Mouse (Mus musculus) myocyte (in vitro differentiated cells): ENCODE data around the gene Kif4. TPM values are rescaled to one million over a fixed set of nuclear protein-coding genes. Genes with fewer than 3 reads are reported as not detected.

Experiments used
- H3K27me3 ChIP-seq: one replicate; pipeline ENCODE4 v1.6.1; 2011; ENCODE audit not compliant: control insufficient read depth, insufficient read depth, insufficient read length
- H3K36me3 ChIP-seq: one replicate; pipeline ENCODE4 v1.6.1; 2011; ENCODE audit not compliant: control insufficient read depth, insufficient read depth
- H3K4me2 ChIP-seq: one replicate; pipeline ENCODE4 v1.6.1; 2011; ENCODE audit warnings: low read depth, control low read depth
- H3K4me3 ChIP-seq: one replicate; pipeline ENCODE4 v1.5.1; 2011; ENCODE audit warnings: mild to moderate bottlenecking, control low read depth, moderate library complexity
- H3K79me2 ChIP-seq: one replicate; pipeline ENCODE4 v1.6.1; 2011; ENCODE audit not compliant: control insufficient read depth, insufficient read depth
- H3ac ChIP-seq: one replicate; pipeline ENCODE4 v1.6.1; 2011; ENCODE audit not compliant: control insufficient read depth, insufficient read length
- CEBPB ChIP-seq: IDR thresholded peaks from 2 replicates; pipeline ENCODE4 v1.6.1; 2011; ENCODE audit warnings: mild to moderate bottlenecking, moderate library complexity; ENCODE audit not compliant: poor library complexity, insufficient read depth, severe bottlenecking
- E2F4 ChIP-seq: IDR thresholded peaks from one replicate; pipeline ENCODE4 v1.6.1; 2011; ENCODE audit warnings: mild to moderate bottlenecking, control low read depth, moderate library complexity; ENCODE audit not compliant: insufficient read depth
- MAX ChIP-seq: IDR thresholded peaks from one replicate; pipeline ENCODE4 v1.6.1; 2011; ENCODE audit warnings: low read depth, mild to moderate bottlenecking, control low read depth
- MYOD1 ChIP-seq, 3 experiments: IDR thresholded peaks; one replicate each; pipeline ENCODE4 v1.6.1; 2011; ENCODE audit warnings: control low read depth in 2 of 3, low read depth in 2 of 3, mild to moderate bottlenecking in 2 of 3, moderate library complexity in 1 of 3; ENCODE audit not compliant: insufficient read length in 2 of 3, control insufficient read depth in 1 of 3
- MYOG ChIP-seq, 3 experiments: IDR thresholded peaks; one replicate each; pipeline ENCODE4 v1.6.1; 2011; ENCODE audit warnings: control low read depth in 2 of 3, low read depth in 2 of 3, mild to moderate bottlenecking in 2 of 3; ENCODE audit not compliant: insufficient read length in 2 of 3, control insufficient read depth in 1 of 3, insufficient read depth in 1 of 3
- POLR2A ChIP-seq: IDR thresholded peaks from one replicate; pipeline ENCODE4 v1.6.1; 2011; ENCODE audit warnings: low read depth, mild to moderate bottlenecking, control low read depth, moderate library complexity; ENCODE audit not compliant: insufficient read length
- POLR2AphosphoS2 ChIP-seq: IDR thresholded peaks from one replicate; pipeline ENCODE4 v1.6.1; 2011; ENCODE audit warnings: low read depth, control low read depth; ENCODE audit not compliant: insufficient read length
- REST ChIP-seq: IDR thresholded peaks from one replicate; pipeline ENCODE4 v1.6.1; 2011; ENCODE audit warnings: mild to moderate bottlenecking, control low read depth, moderate library complexity; ENCODE audit not compliant: insufficient read depth, insufficient read length
- SRF ChIP-seq: IDR thresholded peaks from one replicate; pipeline ENCODE4 v1.6.1; 2011; ENCODE audit warnings: low read depth; ENCODE audit not compliant: control insufficient read depth, insufficient read length
- TCF12 ChIP-seq: IDR thresholded peaks from one replicate; pipeline ENCODE4 v1.6.1; 2011; ENCODE audit warnings: mild to moderate bottlenecking, control low read depth; ENCODE audit not compliant: poor library complexity, insufficient read depth, severe bottlenecking
- TCF3 ChIP-seq: IDR thresholded peaks from one replicate; pipeline ENCODE4 v1.6.1; 2011; ENCODE audit warnings: low read depth, control low read depth; ENCODE audit not compliant: insufficient read length
- USF1 ChIP-seq: IDR thresholded peaks from one replicate; pipeline ENCODE4 v1.6.1; 2011; ENCODE audit warnings: low read depth, mild to moderate bottlenecking, control low read depth, moderate library complexity
- polyA plus RNA-seq: library from polyadenylated mRNA; unstranded; fragments of >200 nt; fragmentation: generic; extraction: Trizol; gene quantifications from one replicate; pipeline ENCODE4 v1.2.1, GENCODE M21; 2012; ENCODE audit warnings: missing spikeins

Gene Kif4
- polyA plus RNA-seq, 1 experiment = 4.5 TPM

- no peaks in the 10 kb centered on the region for H3K79me2 ChIP-seq
- no peak overlapping the region for H3ac ChIP-seq
- no peak overlapping the region for H3K4me2 ChIP-seq
- no peaks in the 10 kb centered on the region for H3K27me3 ChIP-seq
- H3K36me3 ChIP-seq = no peaks in the 10 kb centered on the region
- TF ChIP-seq POLR2A (no peak), USF1 (no peak), MAX (no peak), CEBPB (no peak), MYOG (IDR thresholded peaks at IDR 0.05; ENCODE audit: control insufficient read depth in 1 of 3, insufficient read depth in 1 of 3, insufficient read length in 2 of 3, low read depth in 2 of 3) (no peak), POLR2AphosphoS2 (no peak), REST (no peak), E2F4 (no peak), MYOD1 (IDR thresholded peaks at IDR 0.05; ENCODE audit: control insufficient read depth in 1 of 3, insufficient read length in 2 of 3, low read depth in 2 of 3) (no peak), TCF3 (no peak)
- no peak overlapping the region for H3K4me3 ChIP-seq
These were observed 140.3 kb downstream of the Kif4 start for GRCm38 (mm10) chrX:100765855-100766254.

GRCm38 (mm10) chrX:100767181-100767884 lies 141.8 kb downstream of the Kif4 start, which contains the start of gene Dlg3:
Gene Dlg3 (plus strand): TSS chrX:100767722.
- no peak within 1 kb of the TSS for H3ac ChIP-seq
- no peaks in the 10 kb centered on the region for H3K27me3 ChIP-seq
- peak within 1 kb of the TSS; percentile 49 for H3K4me2 ChIP-seq
- no peaks in the 10 kb centered on the region for H3K36me3 ChIP-seq
- TF ChIP-seq MYOD1 (IDR thresholded peaks at IDR 0.05; ENCODE audit: control insufficient read depth in 1 of 3, insufficient read length in 2 of 3, low read depth in 2 of 3) (no peak), POLR2AphosphoS2 (no peak), TCF3 (no peak), SRF (no peak), REST (no peak), MYOG (IDR thresholded peaks at IDR 0.05; ENCODE audit: control insufficient read depth in 1 of 3, insufficient read depth in 1 of 3, insufficient read length in 2 of 3, low read depth in 2 of 3) (no peak), E2F4 (no peak), TCF12 (no peak), USF1 (no peak)
- H3K4me3 ChIP-seq = no peak within 1 kb of the TSS
- no peaks in the 10 kb centered on the region for H3K79me2 ChIP-seq

- Histone ChIP-seq H3K4me3 (no peak overlapping the region), H3K36me3 (no peaks in the 10 kb centered on the region), H3K79me2 (no peaks in the 10 kb centered on the region), H3K4me2 (peak overlapping the region; percentile 49), H3K27me3 (no peaks in the 10 kb centered on the region), H3ac (no peak overlapping the region)
- TF ChIP-seq E2F4 (no peak), MAX (no peak)
These were observed 142.5 kb downstream of the Kif4 start for GRCm38 (mm10) chrX:100767885-100768626.

- Histone ChIP-seq H3K79me2 (no peaks in the 10 kb centered on the region), H3K27me3 (no peaks in the 10 kb centered on the region)
These were observed 143.7 kb downstream of the Kif4 start for GRCm38 (mm10) chrX:100769281-100769680.

GRCm38 (mm10) chrX:100774341-100774811 lies 148.8 kb downstream of the Kif4 start:
- TF ChIP-seq REST = no peak
- no peak for TF ChIP-seq MAX
- no peak for TF ChIP-seq SRF
- TF ChIP-seq POLR2A = no peak
- TF ChIP-seq TCF3 = no peak
- TF ChIP-seq E2F4 = no peak
- TF ChIP-seq POLR2AphosphoS2 = no peak
- no peak for TF ChIP-seq CEBPB
- TF ChIP-seq MYOD1 (IDR thresholded peaks at IDR 0.05; ENCODE audit: control insufficient read depth in 1 of 3, insufficient read length in 2 of 3, low read depth in 2 of 3) = no peak
- no peak for TF ChIP-seq MYOG (IDR thresholded peaks at IDR 0.05; ENCODE audit: control insufficient read depth in 1 of 3, insufficient read depth in 1 of 3, insufficient read length in 2 of 3, low read depth in 2 of 3)
- no peak for TF ChIP-seq USF1
- no peak for TF ChIP-seq TCF12
- H3K4me3 ChIP-seq = peak overlapping the region; percentile 23

More at GRCm38 (mm10) chrX:100769281-100769680, 143.7 kb downstream of the Kif4 start:
- TF ChIP-seq MYOD1 (IDR thresholded peaks at IDR 0.05; ENCODE audit: control insufficient read depth in 1 of 3, insufficient read length in 2 of 3, low read depth in 2 of 3) = no peak
- no peak for TF ChIP-seq REST
- TF ChIP-seq CEBPB = no peak
- H3K4me2 ChIP-seq = no peak overlapping the region
- no peak overlapping the region for H3ac ChIP-seq
- H3K36me3 ChIP-seq = no peaks in the 10 kb centered on the region
- no peak overlapping the region for H3K4me3 ChIP-seq

More at GRCm38 (mm10) chrX:100774341-100774811, 148.8 kb downstream of the Kif4 start:
- H3K27me3 ChIP-seq = no peaks in the 10 kb centered on the region
- peak overlapping the region; percentile 60 for H3ac ChIP-seq
- H3K79me2 ChIP-seq = no peaks in the 10 kb centered on the region
- H3K36me3 ChIP-seq = no peaks in the 10 kb centered on the region
- H3K4me2 ChIP-seq = peak overlapping the region; percentile 45
